Mouse (Mus musculus): ENCODE measurements at regions not wholly inside any gene's neighbourhood (a gene's known extent, or its start where the extent isn't known, plus 50 kb on each side); places are given as distances from the start of the nearest gene placed in this dataset.

- TF ChIP-seq CTCF (IDR thresholded peaks at IDR 0.05; ENCODE audit: extremely low read depth, insufficient read depth, insufficient read length, insufficient replicate concordance), result no peak
- TF ChIP-seq POLR2A (IDR thresholded peaks at IDR 0.05; ENCODE audit: low read depth, low read length), result no peak
Measured at GRCm38 (mm10) chr11:63761561-63761960, 160.5 kb downstream of the Hs3st3b1 start.

Data from spleen, adult 2 months (tissue).